Mouse (Mus musculus) splenic B cell, adult 2 months (primary cell): ENCODE measurements around the gene Gab2.
A peak's percentile ranks its signal among the peaks of the same experiment; 100 is the strongest.

Experiments used
- DNase-seq: peaks from one replicate; pipeline ENCODE4 v3.0.0-alpha.2; 2011; ENCODE audit warnings: low read depth, low spot score
- H3K27me3 ChIP-seq: 2 replicates; pipeline ENCODE4 v1.6.1; 2012; ENCODE audit warnings: mild to moderate bottlenecking, low read length, moderate library complexity, mixed read lengths; ENCODE audit not compliant: control insufficient read depth, poor library complexity, insufficient read depth, severe bottlenecking
- H3K36me3 ChIP-seq: 2 replicates; pipeline ENCODE4 v1.6.1; 2012; ENCODE audit warnings: mild to moderate bottlenecking, low read length, moderate library complexity, mixed read lengths; ENCODE audit not compliant: control insufficient read depth, poor library complexity, insufficient read depth, severe bottlenecking

The Gab2 gene

GRCm38 (mm10) chr7:97251638-97252037 is 170.3 kb downstream of the Gab2 start:
- no peaks in the 10 kb centered on the region for H3K27me3 ChIP-seq
- no peaks in the 10 kb centered on the region for H3K36me3 ChIP-seq
- DNase-seq: peak; percentile 28

GRCm38 (mm10) chr7:97262541-97262940 is 181.2 kb downstream of the Gab2 start:
- no peaks in the 10 kb centered on the region for H3K36me3 ChIP-seq
- no peak for DNase-seq

GRCm38 (mm10) chr7:97270367-97270766 is 189.0 kb downstream of the Gab2 start:
- Histone ChIP-seq H3K27me3 (no peaks in the 10 kb centered on the region), H3K36me3 (no peaks in the 10 kb centered on the region)
- no peak for DNase-seq

More at GRCm38 (mm10) chr7:97262541-97262940, 181.2 kb downstream of the Gab2 start:
- no peaks in the 10 kb centered on the region; the same call in 1 of the 2 replicates for H3K27me3 ChIP-seq

GRCm38 (mm10) chr7:97271068-97271467 is 189.7 kb downstream of the Gab2 start:
- no peaks in the 10 kb centered on the region for H3K27me3 ChIP-seq
- DNase-seq: peak; percentile 8
- H3K36me3 ChIP-seq: no peaks in the 10 kb centered on the region

- no peak for DNase-seq
- Histone ChIP-seq H3K36me3 (no peaks in the 10 kb centered on the region), H3K27me3 (no peaks in the 10 kb centered on the region)
Observed at GRCm38 (mm10) chr7:97296986-97297385, 215.6 kb downstream of the Gab2 start.

GRCm38 (mm10) chr7:97297466-97297865 is 216.1 kb downstream of the Gab2 start:
- Histone ChIP-seq H3K27me3 (no peaks in the 10 kb centered on the region), H3K36me3 (no peaks in the 10 kb centered on the region)
- peak; percentile 75 for DNase-seq

GRCm38 (mm10) chr7:97298279-97298678 is 216.9 kb downstream of the Gab2 start:
- H3K36me3 ChIP-seq: no peaks in the 10 kb centered on the region
- H3K27me3 ChIP-seq: no peaks in the 10 kb centered on the region
- no peak for DNase-seq

GRCm38 (mm10) chr7:97298943-97299342 is 217.6 kb downstream of the Gab2 start:
- Histone ChIP-seq H3K36me3 (no peaks in the 10 kb centered on the region), H3K27me3 (no peaks in the 10 kb centered on the region)
- no peak for DNase-seq

GRCm38 (mm10) chr7:97300914-97301313 is 219.5 kb downstream of the Gab2 start:
- H3K36me3 ChIP-seq: no peaks in the 10 kb centered on the region
- no peak for DNase-seq
- H3K27me3 ChIP-seq: no peaks in the 10 kb centered on the region

GRCm38 (mm10) chr7:97301321-97301720 is 219.9 kb downstream of the Gab2 start:
- DNase-seq: no peak
- H3K36me3 ChIP-seq: no peaks in the 10 kb centered on the region
- H3K27me3 ChIP-seq: no peaks in the 10 kb centered on the region

- no peaks in the 10 kb centered on the region for H3K36me3 ChIP-seq
- no peak for DNase-seq
- no peaks in the 10 kb centered on the region for H3K27me3 ChIP-seq
Observed at GRCm38 (mm10) chr7:97302261-97302660, 220.9 kb downstream of the Gab2 start.

GRCm38 (mm10) chr7:97302876-97303275 is 221.5 kb downstream of the Gab2 start:
- H3K27me3 ChIP-seq: no peaks in the 10 kb centered on the region
- DNase-seq: no peak
- H3K36me3 ChIP-seq: no peaks in the 10 kb centered on the region

GRCm38 (mm10) chr7:97303614-97304013 is 222.2 kb downstream of the Gab2 start:
- DNase-seq: no peak
- no peaks in the 10 kb centered on the region for H3K27me3 ChIP-seq
- no peaks in the 10 kb centered on the region for H3K36me3 ChIP-seq

- DNase-seq: no peak
Observed at GRCm38 (mm10) chr7:97304471-97304870, 223.1 kb downstream of the Gab2 start.

GRCm38 (mm10) chr7:97305206-97305605 is 223.8 kb downstream of the Gab2 start:
- no peak for DNase-seq
- no peaks in the 10 kb centered on the region for H3K36me3 ChIP-seq
- no peaks in the 10 kb centered on the region for H3K27me3 ChIP-seq

More at GRCm38 (mm10) chr7:97304471-97304870, 223.1 kb downstream of the Gab2 start:
- no peaks in the 10 kb centered on the region for H3K36me3 ChIP-seq
- no peaks in the 10 kb centered on the region for H3K27me3 ChIP-seq

- Histone ChIP-seq H3K27me3 (no peaks in the 10 kb centered on the region), H3K36me3 (no peaks in the 10 kb centered on the region)
- no peak for DNase-seq
Observed at GRCm38 (mm10) chr7:97306813-97307212, 225.4 kb downstream of the Gab2 start.
